Mouse (Mus musculus) frontal cortex, adult 2 months (tissue): ENCODE results near the gene Sec14l1. TPM values are rescaled to one million over a fixed set of nuclear protein-coding genes. Genes with fewer than 3 reads are reported as not detected.

ENCODE experiments used
- DNase-seq, 2 experiments: peaks; one replicate each; pipeline ENCODE4 v3.0.0; 2022; ENCODE audit warnings: low spot score in 1 of 2; ENCODE audit errors: extremely low spot score in 1 of 2
- polyA plus RNA-seq: library from polyadenylated mRNA; depleted of rRNA; stranded (reverse); fragments of >200 nt; gene quantifications from 2 replicates; pipeline ENCODE4 v1.2.3, GENCODE M21; 2012

Gene Sec14l1
- polyA plus RNA-seq, 1 experiment: 214 TPM

GRCm38 (mm10) chr11:117106633-117107334 is 8.2 kb upstream of the Sec14l1 start:
- DNase-seq: no peak

GRCm38 (mm10) chr11:117107837-117108236 is 7.1 kb upstream of the Sec14l1 start:
- no peak for DNase-seq

- DNase-seq: no peak
Observed at GRCm38 (mm10) chr11:117108595-117108994, 6.4 kb upstream of the Sec14l1 start.

- DNase-seq: no peak
Observed at GRCm38 (mm10) chr11:117109179-117109954, 5.6 kb upstream of the Sec14l1 start.

GRCm38 (mm10) chr11:117111967-117112648 is 2.9 kb upstream of the Sec14l1 start:
- no peak for DNase-seq

- DNase-seq: no peak
Observed at GRCm38 (mm10) chr11:117112649-117113051, 2.3 kb upstream of the Sec14l1 start.

- no peak for DNase-seq
Observed at GRCm38 (mm10) chr11:117113377-117113776, 1.6 kb upstream of the Sec14l1 start.

- DNase-seq: no peak
Observed at GRCm38 (mm10) chr11:117114231-117114591, 757 bp upstream of the Sec14l1 start.

GRCm38 (mm10) chr11:117115346-117116219 is 615 bp downstream of the Sec14l1 start:
- DNase-seq: no peak

- no peak for DNase-seq
Observed at GRCm38 (mm10) chr11:117116350-117117303, 1.7 kb downstream of the Sec14l1 start.

GRCm38 (mm10) chr11:117117321-117117720 is 2.4 kb downstream of the Sec14l1 start:
- no peak for DNase-seq

- no peak for DNase-seq
Observed at GRCm38 (mm10) chr11:117117791-117118190, 2.8 kb downstream of the Sec14l1 start.

GRCm38 (mm10) chr11:117118248-117118647 is 3.3 kb downstream of the Sec14l1 start:
- no peak for DNase-seq

GRCm38 (mm10) chr11:117118721-117119321 is 3.9 kb downstream of the Sec14l1 start:
- DNase-seq: no peak

GRCm38 (mm10) chr11:117119723-117120122 is 4.8 kb downstream of the Sec14l1 start:
- no peak for DNase-seq

GRCm38 (mm10) chr11:117120285-117121163 is 5.6 kb downstream of the Sec14l1 start:
- no peak for DNase-seq

- DNase-seq: peak; percentile 77 to 83
Observed at GRCm38 (mm10) chr11:117121164-117121535, 6.2 kb downstream of the Sec14l1 start.

GRCm38 (mm10) chr11:117121954-117122353 is 7.0 kb downstream of the Sec14l1 start:
- DNase-seq: no peak
